Mouse (Mus musculus) midbrain, embryonic 14.5 days (tissue): ENCODE data around the gene Akap1. TPM values are rescaled to one million over a fixed set of nuclear protein-coding genes. Genes with fewer than 3 reads are reported as not detected.

ENCODE experiments used
- ATAC-seq: fragments of 200-750 bp; cut with Nextera tagmentation; 2 replicates; pipeline ENCODE4 v1.8.0; 2017; ENCODE audit warnings: moderate number of reproducible peaks, moderate library complexity; ENCODE audit not compliant: low FRiP score, low TSS enrichment
- DNase-seq: peaks from one replicate; pipeline ENCODE4 v3.0.0-alpha.2; 2015
- H3K27ac ChIP-seq: fragments of 300-500 bp; sonication (generic); replicated peaks from 2 replicates; pipeline ENCODE4 v1.5.1; 2014; ENCODE audit warnings: mild to moderate bottlenecking, low read depth, low read length, moderate library complexity
- H3K27me3 ChIP-seq: fragments of 300-500 bp; sonication (generic); 2 replicates; pipeline ENCODE4 v1.6.1; 2014; ENCODE audit warnings: low read length, control low read depth, mixed read lengths; ENCODE audit not compliant: control insufficient read depth, insufficient read depth
- H3K36me3 ChIP-seq: fragments of 300-500 bp; sonication (generic); 2 replicates; pipeline ENCODE4 v1.6.1; 2014; ENCODE audit warnings: low read length, control low read depth; ENCODE audit not compliant: control insufficient read depth, insufficient read depth
- H3K4me1 ChIP-seq: fragments of 300-500 bp; sonication (generic); 2 replicates; pipeline ENCODE4 v1.6.1; 2014; ENCODE audit warnings: mild to moderate bottlenecking, antibody characterized with exemption, low read length, control low read depth; ENCODE audit not compliant: control insufficient read depth, insufficient read depth
- H3K4me2 ChIP-seq: fragments of 300-500 bp; sonication (generic); 2 replicates; pipeline ENCODE4 v1.6.1; 2014; ENCODE audit warnings: mild to moderate bottlenecking, low read length, moderate library complexity
- H3K4me3 ChIP-seq: fragments of 300-500 bp; sonication (generic); replicated peaks from 2 replicates; pipeline ENCODE4 v1.5.1; 2014; ENCODE audit warnings: low read depth, low read length
- H3K9ac ChIP-seq: fragments of 300-500 bp; sonication (generic); replicated peaks from 2 replicates; pipeline ENCODE4 v1.6.1; 2014; ENCODE audit warnings: mild to moderate bottlenecking, low read length, moderate library complexity
- H3K9me3 ChIP-seq: fragments of 300-500 bp; sonication (generic); 2 replicates; pipeline ENCODE4 v1.6.1; 2016; ENCODE audit warnings: low read length, control low read depth, mixed read lengths; ENCODE audit not compliant: control insufficient read depth
- WGBS: fragments of 180-500 bp; shearing (Covaris S2); extraction: QIAGEN DNeasy Blood & Tissue Kit; methylation state at CpG from one replicate; pipeline ENCODE4 v1.1.7; 2014; 5-methylcytosine and 5-hydroxymethylcytosine counted together
- polyA plus RNA-seq: library from polyadenylated mRNA; unstranded; fragments of >200 nt; fragmentation: Nextera tagmentation; extraction: Ambion mirVana; gene quantifications from 2 replicates; pipeline ENCODE4 v1.2.1, GENCODE M21; 2014

The Akap1 gene
- polyA plus RNA-seq, 1 experiment from 2014 or later = 29.0 TPM

GRCm38 (mm10) chr11:88830257-88830804 is 34.1 kb downstream of the Akap1 start:
- H3K9ac ChIP-seq = no peak overlapping the region
- peaks cover 44% of the 10 kb centered on the region for H3K36me3 ChIP-seq
- WGBS = 96% methylated on average over 2 of the region's 2 CpGs
- H3K27ac ChIP-seq = no peak overlapping the region
- DNase-seq (peak; percentile 62), ATAC-seq (no peak)
- H3K4me1 ChIP-seq = no peaks in the 10 kb centered on the region
- no peaks in the 10 kb centered on the region for H3K9me3 ChIP-seq
- H3K4me2 ChIP-seq = no peak overlapping the region
- no peak overlapping the region for H3K4me3 ChIP-seq
- no peaks in the 10 kb centered on the region for H3K27me3 ChIP-seq

- H3K4me2 ChIP-seq = no peak overlapping the region
- H3K27ac ChIP-seq = no peak overlapping the region
- H3K9me3 ChIP-seq = no peaks in the 10 kb centered on the region
- no peaks in the 10 kb centered on the region for H3K4me1 ChIP-seq
- no peak overlapping the region for H3K9ac ChIP-seq
- H3K4me3 ChIP-seq = no peak overlapping the region
- ATAC-seq (no peak), DNase-seq (no peak)
- H3K27me3 ChIP-seq = no peaks in the 10 kb centered on the region
- H3K36me3 ChIP-seq = peaks cover 26% of the 10 kb centered on the region
Observed at GRCm38 (mm10) chr11:88828528-88828927, 35.9 kb downstream of the Akap1 start.

GRCm38 (mm10) chr11:88825909-88826308 is 38.5 kb downstream of the Akap1 start:
- Histone ChIP-seq H3K9me3 (no peaks in the 10 kb centered on the region), H3K27me3 (no peaks in the 10 kb centered on the region), H3K27ac (no peak overlapping the region), H3K9ac (no peak overlapping the region), H3K4me1 (peaks cover 16% of the 10 kb centered on the region), H3K4me2 (no peak overlapping the region), H3K4me3 (no peak overlapping the region), H3K36me3 (peaks cover 7% of the 10 kb centered on the region; the same call in 1 of the 2 replicates)
- 53% methylated on average over 7 of the region's 7 CpGs for WGBS
- peak; percentile 44 for DNase-seq
- ATAC-seq = no peak

GRCm38 (mm10) chr11:88822991-88823390 is 41.4 kb downstream of the Akap1 start:
- Histone ChIP-seq H3K4me1 (peaks cover 22% of the 10 kb centered on the region), H3K4me2 (peak overlapping the region; percentile 55), H3K27me3 (no peaks in the 10 kb centered on the region), H3K9ac (0 out of 2 replicates have a peak overlapping the region, but pooled peaks have one; percentile 7), H3K9me3 (no peaks in the 10 kb centered on the region), H3K27ac (no peak overlapping the region), H3K36me3 (no peaks in the 10 kb centered on the region), H3K4me3 (0 out of 2 replicates have a peak overlapping the region, but pooled peaks have one; percentile 6)
- DNase-seq = peak; percentile 96
- ATAC-seq = peak; percentile 65; the same call in 1 of the 2 replicates
- under 1% methylated on average over 7 of the region's 7 CpGs for WGBS

GRCm38 (mm10) chr11:88822526-88822925 is 41.9 kb downstream of the Akap1 start:
- Histone ChIP-seq H3K9ac (0 out of 2 replicates have a peak overlapping the region, but pooled peaks have one; percentile 7), H3K4me2 (peak overlapping the region; percentile 55), H3K9me3 (no peaks in the 10 kb centered on the region), H3K4me3 (0 out of 2 replicates have a peak overlapping the region, but pooled peaks have one; percentile 6), H3K4me1 (peaks cover 22% of the 10 kb centered on the region), H3K36me3 (no peaks in the 10 kb centered on the region), H3K27me3 (no peaks in the 10 kb centered on the region), H3K27ac (no peak overlapping the region; the same call in 1 of the 2 replicates)
- DNase-seq (peak; percentile 65), ATAC-seq (peak; percentile 66; the same call in 1 of the 2 replicates)
- WGBS = 10% methylated on average over 5 of the region's 5 CpGs

GRCm38 (mm10) chr11:88820742-88821576 is 43.4 kb downstream of the Akap1 start:
- no peaks in the 10 kb centered on the region for H3K9me3 ChIP-seq
- peak; percentile 79 for DNase-seq
- H3K4me2 ChIP-seq = peak overlapping the region; percentile 38
- 11% methylated on average over 24 of the region's 24 CpGs for WGBS
- no peak overlapping the region for H3K4me3 ChIP-seq
- no peaks in the 10 kb centered on the region for H3K27me3 ChIP-seq
- H3K27ac ChIP-seq = peak overlapping the region; percentile 28
- no peak overlapping the region for H3K9ac ChIP-seq
- ATAC-seq = peak; percentile 48; the same call in 1 of the 2 replicates
- H3K36me3 ChIP-seq = no peaks in the 10 kb centered on the region
- H3K4me1 ChIP-seq = peaks cover 22% of the 10 kb centered on the region

GRCm38 (mm10) chr11:88820253-88820652 is 44.1 kb downstream of the Akap1 start:
- no peaks in the 10 kb centered on the region for H3K27me3 ChIP-seq
- ATAC-seq (no peak), DNase-seq (peak; percentile 34)
- H3K4me1 ChIP-seq = peaks cover 22% of the 10 kb centered on the region
- peak overlapping the region; percentile 38 for H3K4me2 ChIP-seq
- WGBS = 4% methylated on average over 6 of the region's 6 CpGs
- no peak overlapping the region for H3K4me3 ChIP-seq
- no peak overlapping the region for H3K9ac ChIP-seq
- no peaks in the 10 kb centered on the region for H3K9me3 ChIP-seq
- peak overlapping the region; percentile 28 for H3K27ac ChIP-seq
- no peaks in the 10 kb centered on the region for H3K36me3 ChIP-seq

- H3K27me3 ChIP-seq = no peaks in the 10 kb centered on the region
- 60% methylated on average over 5 of the region's 5 CpGs for WGBS
- H3K4me1 ChIP-seq = peaks cover 16% of the 10 kb centered on the region
- H3K4me2 ChIP-seq = no peak overlapping the region
- H3K4me3 ChIP-seq = no peak overlapping the region
- H3K36me3 ChIP-seq = no peaks in the 10 kb centered on the region
- no peak overlapping the region for H3K9ac ChIP-seq
- DNase-seq (no peak), ATAC-seq (no peak)
- no peaks in the 10 kb centered on the region for H3K9me3 ChIP-seq
- H3K27ac ChIP-seq = no peak overlapping the region
Observed at GRCm38 (mm10) chr11:88817061-88817460, 47.3 kb downstream of the Akap1 start.
